Mouse (Mus musculus) gastrocnemius, adult 2 months (tissue): Measurements from ENCODE around the gene Dqx1. TPM values are rescaled to one million over a fixed set of nuclear protein-coding genes. Genes with fewer than 3 reads are reported as not detected.

Experiments used
- DNase-seq: peaks from one replicate; pipeline ENCODE4 v3.0.0; 2022
- H3K27ac ChIP-seq: fragments of 200-600 bp; 2 replicates; pipeline ENCODE4 v1.8.1; 2022; ENCODE audit warnings: mild to moderate bottlenecking
- H3K4me3 ChIP-seq: fragments of 200-600 bp; 2 replicates; pipeline ENCODE4 v1.8.1; 2022; ENCODE audit warnings: mild to moderate bottlenecking, moderate library complexity
- CTCF ChIP-seq: fragments of 200-600 bp; IDR thresholded peaks from 2 replicates; pipeline ENCODE4 v1.8.1; 2022; ENCODE audit warnings: antibody characterized with exemption, mild to moderate bottlenecking, moderate library complexity
- intact Hi-C: fragments of 180-260 bp; cut with DNase I; formaldehyde crosslinking; loops from one replicate; pipeline ENCODE4 v1.15.1; 2025
- long read RNA-seq, 2 experiments: library from polyadenylated mRNA; stranded (forward); transcript quantifications; one replicate each; pipeline ENCODE4 v2.0.0; 2021
- total RNA-seq, 2 experiments: library from RNA; stranded (reverse); gene quantifications; 2 replicates each; pipeline ENCODE4 v1.2.3; 2021

Dqx1 gene
- 1 to 10 TPM in 1 of 2 experiments, under 1 TPM in 1; 0.20 to 1.1 TPM for total RNA-seq
- long read RNA-seq, experiment 1: 0 reads
- long read RNA-seq, experiment 2: 0 reads

- intact Hi-C loops: loop anchor here (5.0 kb wide), 1 partner anchor 105 kb away; no protein-coding TSS in a partner anchor
- no peak for TF ChIP-seq CTCF
- DNase-seq: no peak
- no peak within 1 kb of the TSS for H3K4me3 ChIP-seq
- H3K27ac ChIP-seq: no peak within 1 kb of the TSS
Observed at GRCm38 (mm10) chr6:83057790-83058189, at the start of gene Dqx1. Gene Dqx1 (plus strand): TSS chr6:83057844.

- intact Hi-C loops: no loop called here
- no peak overlapping the region for H3K4me3 ChIP-seq
- DNase-seq: no peak
- H3K27ac ChIP-seq: no peak overlapping the region
- no peak for TF ChIP-seq CTCF
Observed at GRCm38 (mm10) chr6:83008659-83009058, 49.0 kb upstream of the Dqx1 start.

GRCm38 (mm10) chr6:83010010-83010409, 47.6 kb upstream of the Dqx1 start:
- no peak for TF ChIP-seq CTCF
- Histone ChIP-seq H3K27ac (no peak overlapping the region), H3K4me3 (no peak overlapping the region)
- no peak for DNase-seq
- intact Hi-C loops: no loop called here

- no peak overlapping the region for H3K27ac ChIP-seq
- no peak for TF ChIP-seq CTCF
- intact Hi-C loops: no loop called here
- no peak for DNase-seq
- H3K4me3 ChIP-seq: no peak overlapping the region
Observed at GRCm38 (mm10) chr6:83011255-83011654, 46.4 kb upstream of the Dqx1 start.

GRCm38 (mm10) chr6:83011756-83012155, 45.9 kb upstream of the Dqx1 start:
- Histone ChIP-seq H3K4me3 (no peak overlapping the region), H3K27ac (no peak overlapping the region)
- no peak for TF ChIP-seq CTCF
- intact Hi-C loops: no loop called here
- no peak for DNase-seq

GRCm38 (mm10) chr6:83013444-83013843, 44.2 kb upstream of the Dqx1 start:
- no peak for DNase-seq
- peak overlapping the region; percentile 86 for H3K27ac ChIP-seq
- H3K4me3 ChIP-seq: no peak overlapping the region
- no peak for TF ChIP-seq CTCF
- intact Hi-C loops: no loop called here

- Histone ChIP-seq H3K4me3 (no peak overlapping the region), H3K27ac (peak overlapping the region; percentile 86)
- no peak for DNase-seq
- TF ChIP-seq CTCF: no peak
- intact Hi-C loops: no loop called here
Observed at GRCm38 (mm10) chr6:83014482-83015466, 42.9 kb upstream of the Dqx1 start.

- no peak for TF ChIP-seq CTCF
- no peak for DNase-seq
- H3K27ac ChIP-seq: peak overlapping the region; percentile 86
Observed at GRCm38 (mm10) chr6:83015749-83016148, 41.9 kb upstream of the Dqx1 start.

GRCm38 (mm10) chr6:83017190-83017589, 40.5 kb upstream of the Dqx1 start:
- intact Hi-C loops: no loop called here
- TF ChIP-seq CTCF: no peak
- Histone ChIP-seq H3K27ac (peak overlapping the region; percentile 86), H3K4me3 (no peak overlapping the region)
- peak; percentile 77 for DNase-seq

More at GRCm38 (mm10) chr6:83015749-83016148, 41.9 kb upstream of the Dqx1 start:
- H3K4me3 ChIP-seq: no peak overlapping the region
- intact Hi-C loops: no loop called here

GRCm38 (mm10) chr6:83019044-83019443, 38.6 kb upstream of the Dqx1 start:
- H3K4me3 ChIP-seq: no peak overlapping the region
- no peak overlapping the region for H3K27ac ChIP-seq
- no peak for DNase-seq
- intact Hi-C loops: no loop called here
- no peak for TF ChIP-seq CTCF

GRCm38 (mm10) chr6:83020121-83020520, 37.5 kb upstream of the Dqx1 start:
- no peak for TF ChIP-seq CTCF
- intact Hi-C loops: no loop called here
- Histone ChIP-seq H3K4me3 (no peak overlapping the region), H3K27ac (peak overlapping the region; percentile 41; the same call in 1 of the 2 replicates)
- DNase-seq: no peak

GRCm38 (mm10) chr6:83020836-83021593, 36.6 kb upstream of the Dqx1 start:
- H3K27ac ChIP-seq: peak overlapping the region; percentile 67
- DNase-seq: no peak
- TF ChIP-seq CTCF: no peak
- intact Hi-C loops: no loop called here
- no peak overlapping the region for H3K4me3 ChIP-seq

- DNase-seq: no peak
- H3K4me3 ChIP-seq: no peak overlapping the region
- TF ChIP-seq CTCF: no peak
- no peak overlapping the region for H3K27ac ChIP-seq
- intact Hi-C loops: no loop called here
Observed at GRCm38 (mm10) chr6:83023008-83023407, 34.6 kb upstream of the Dqx1 start.
